Mouse (Mus musculus) megakaryocyte, embryonic 14.5 days (primary cell): ENCODE results near the gene Padi2.

ENCODE experiments used
- FLI1 ChIP-seq: IDR thresholded peaks from 2 replicates; pipeline ENCODE4 v1.6.1; 2012; ENCODE audit warnings: low read length, inconsistent platforms, mixed read lengths
- GATA1 ChIP-seq: IDR thresholded peaks from 3 replicates; pipeline ENCODE4 v1.6.1; 2012; ENCODE audit warnings: mixed read lengths, low read length, inconsistent platforms, borderline replicate concordance

GRCm38 (mm10) chr4:140996812-140997211, 90.7 kb downstream of the Padi2 start:
- TF ChIP-seq GATA1 (no peak), FLI1 (no peak)
